Mouse (Mus musculus): ENCODE measurements around the gene Fkbp3. TPM values are rescaled to one million over a fixed set of nuclear protein-coding genes. Genes with fewer than 3 reads are reported as not detected.

Fkbp3 gene
- 10 to 100 TPM; 21.0 to 22.0 TPM for total RNA-seq (2023)

GRCm38 (mm10) chr12:65073611-65074178, at the start of gene Fkbp3:
Fkbp3 (minus strand) TSS chr12:65074007.

DNA sequence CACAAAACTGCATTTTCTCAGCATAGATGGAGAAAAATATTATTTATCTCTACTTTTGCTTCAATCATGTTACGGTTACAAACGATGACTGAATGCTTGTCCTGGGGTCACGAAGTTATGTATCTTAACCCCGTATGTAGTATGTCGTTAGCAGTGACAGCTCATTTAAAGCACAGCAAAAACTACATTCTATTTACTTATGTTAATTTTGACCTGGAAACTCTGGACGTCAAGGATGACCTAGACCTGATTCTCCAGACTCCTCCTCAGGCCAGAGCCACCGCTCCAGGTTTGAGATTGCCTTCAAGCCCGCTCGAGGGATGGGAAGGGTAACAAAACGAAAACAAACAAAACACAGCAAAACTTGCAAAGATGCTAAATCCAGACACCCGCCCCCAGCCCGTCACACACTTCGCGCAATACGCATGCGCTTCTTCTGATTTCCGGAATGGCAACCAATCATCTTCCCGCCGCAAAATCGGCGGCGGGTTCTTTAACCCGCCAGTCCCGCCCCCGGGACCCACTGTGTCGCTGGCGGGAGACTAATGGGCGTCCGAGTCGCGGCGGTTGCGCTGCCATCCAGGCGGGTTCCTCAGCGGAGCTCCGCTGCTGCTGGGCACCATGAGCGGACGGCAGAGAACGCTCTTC, 1.4 kb upstream of the Fkbp3 start, which contains the start of gene Fancm:
Gene Fancm, plus strand, starts transcription at position 519 of the 648 bp plus-strand sequence.

DNA sequence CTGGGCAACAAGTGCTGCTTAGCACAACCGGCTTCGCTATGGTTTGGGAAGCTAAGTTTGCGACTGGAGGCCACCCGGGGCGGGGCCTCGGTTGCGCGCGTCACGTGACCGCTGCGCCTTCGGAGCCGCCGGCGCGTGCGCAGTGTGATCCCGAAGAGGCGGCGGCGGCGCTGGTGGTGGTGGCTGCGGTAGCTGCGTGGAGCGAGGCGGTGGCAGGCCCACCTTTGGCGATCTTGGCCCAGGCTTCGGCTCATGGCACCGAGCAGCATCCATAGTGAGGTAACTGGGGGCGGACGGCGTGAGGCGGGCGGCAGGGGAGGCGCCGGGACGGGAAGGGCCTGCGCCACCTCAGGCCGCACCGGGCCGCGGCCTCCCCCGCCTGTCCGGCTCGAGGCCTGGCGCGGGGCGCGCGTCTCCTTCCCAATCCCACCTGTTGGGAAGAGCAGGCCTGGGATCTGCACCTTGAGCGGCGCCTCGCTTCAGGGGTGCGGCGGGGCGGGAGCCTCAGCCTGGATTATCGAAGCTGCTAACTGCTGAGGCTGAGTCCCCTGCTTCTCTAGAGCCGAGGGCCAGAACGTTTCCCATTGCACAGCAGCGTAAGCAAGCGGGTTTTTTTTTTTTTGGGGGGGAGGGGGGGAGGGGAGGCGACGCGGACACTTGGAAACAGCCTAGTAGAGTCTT, 37.5 kb downstream of the Fkbp3 start, which contains the start of gene Prpf39:
Gene Prpf39, plus strand, starts transcription at position 144 of the 681 bp plus-strand sequence.

Other genes with a start within 250 kb of the Fkbp3 start
- 1 to 10 TPM; 1.4 to 3.1 TPM for gene Gm527, start 156.1 kb downstream of the Fkbp3 start, total RNA-seq (2023)
- 10 to 100 TPM; 15.5 to 18.3 TPM for gene Klhl28, start 108.5 kb downstream of the Fkbp3 start, total RNA-seq (2023)
- 10 to 100 TPM; 20.1 to 21.1 TPM for gene Togaram1, start 108.2 kb downstream of the Fkbp3 start, total RNA-seq (2023)
- 10 to 100 TPM; 41.1 to 47.8 TPM for gene Prpf39, start 37.7 kb downstream of the Fkbp3 start, total RNA-seq (2023)
- 10 to 100 TPM in 1 of 2 experiments, 1 to 10 TPM in 1; 8.5 to 10.6 TPM for gene Fancm, start 1.6 kb upstream of the Fkbp3 start, total RNA-seq (2023)
- gene Mis18bp1, start 98.6 kb upstream of the Fkbp3 start, total RNA-seq (2023), result 10 to 100 TPM; 21.0 to 23.0 TPM
- not detected for gene Wdr20rt, start 151.5 kb upstream of the Fkbp3 start, total RNA-seq (2023)

Measured in neutrophil, adult 83 days (primary cell).